Mouse (Mus musculus): Measurements from ENCODE around the gene Tbx21.

GRCm38 (mm10) chr11:97130318-97130717 is 15.2 kb upstream of the Tbx21 start:
- TF ChIP-seq HCFC1 (IDR thresholded peaks at IDR 0.05; ENCODE audit: borderline replicate concordance, insufficient read depth, low read length) = no peak
- no peak for TF ChIP-seq MAFK (IDR thresholded peaks at IDR 0.05; ENCODE audit: insufficient read depth, low read depth, low read length)
- TF ChIP-seq CHD2 (IDR thresholded peaks at IDR 0.05; ENCODE audit: low read depth, low read length) = no peak
- no peak for TF ChIP-seq ZC3H11A (IDR thresholded peaks at IDR 0.05; ENCODE audit: borderline replicate concordance, low read depth, low read length)
